Mouse (Mus musculus): ENCODE results near the gene Nom1. TPM values are rescaled to one million over a fixed set of nuclear protein-coding genes. Genes with fewer than 3 reads are reported as not detected.

Gene Nom1
- total and polyA plus RNA-seq, 3 experiments: 12.1 to 26.3 (median 26.2) TPM

GRCm38 (mm10) chr5:29469501-29469900 lies 35.0 kb downstream of the Nom1 start:
- Histone ChIP-seq H3K36me3 (replicated peaks) (no peaks in the 10 kb centered on the region), H3K4me3 (ENCODE audit: low read depth, low read length) (no peak overlapping the region), H3K27me3 (ENCODE audit: insufficient read depth, low read length) (peaks cover 66% of the 10 kb centered on the region), H3K9me3 (replicated peaks) (no peaks in the 10 kb centered on the region), H3K4me1 (ENCODE audit: insufficient read depth, low read depth, low read length) (peaks cover 12% of the 10 kb centered on the region)
- no peak for TF ChIP-seq POLR2AphosphoS5 (IDR thresholded peaks at IDR 0.05; ENCODE audit: insufficient replicate concordance, low read depth, low read length)
- TF ChIP-seq CTCF (IDR thresholded peaks at IDR 0.05; ENCODE audit: low read depth, low read length): no peak
- no peak for TF ChIP-seq GATA2 (IDR thresholded peaks at IDR 0.05; ENCODE audit: borderline replicate concordance, low read depth, low read length)
- no peak for TF ChIP-seq GATA1 (IDR thresholded peaks at IDR 0.05; ENCODE audit: borderline replicate concordance, low read length)
- no peak for TF ChIP-seq TAL1 (conservative IDR thresholded peaks at IDR 0.05; ENCODE audit: low read depth, low read length)
- no peak for ATAC-seq (ENCODE audit: extremely low read depth, insufficient number of reproducible peaks, low FRiP score, poor library complexity, severe bottlenecking)
- no peak for DNase-seq (ENCODE audit: low spot score)

GRCm38 (mm10) chr5:29470271-29470670 lies 35.8 kb downstream of the Nom1 start:
- no peak overlapping the region for H3K4me3 ChIP-seq (ENCODE audit: low read depth, low read length)
- no peaks in the 10 kb centered on the region for H3K9me3 ChIP-seq (replicated peaks)
- no peak for ATAC-seq (ENCODE audit: extremely low read depth, insufficient number of reproducible peaks, low FRiP score, poor library complexity, severe bottlenecking)
- no peak for DNase-seq (ENCODE audit: low spot score)
- H3K27me3 ChIP-seq (ENCODE audit: insufficient read depth, low read length): peaks cover 74% of the 10 kb centered on the region
- H3K4me1 ChIP-seq (ENCODE audit: insufficient read depth, low read depth, low read length): peaks cover 12% of the 10 kb centered on the region
- TF ChIP-seq GATA2 (IDR thresholded peaks at IDR 0.05; ENCODE audit: borderline replicate concordance, low read depth, low read length): no peak
- TF ChIP-seq CTCF (IDR thresholded peaks at IDR 0.05; ENCODE audit: low read depth, low read length): no peak
- no peaks in the 10 kb centered on the region for H3K36me3 ChIP-seq (replicated peaks)

- Histone ChIP-seq H3K4me3 (ENCODE audit: low read depth, low read length) (no peak overlapping the region), H3K36me3 (replicated peaks) (no peaks in the 10 kb centered on the region), H3K4me1 (ENCODE audit: insufficient read depth, low read depth, low read length) (peaks cover 12% of the 10 kb centered on the region), H3K27me3 (ENCODE audit: insufficient read depth, low read length) (peaks cover 76% of the 10 kb centered on the region), H3K9me3 (replicated peaks) (no peaks in the 10 kb centered on the region)
- ATAC-seq (ENCODE audit: extremely low read depth, insufficient number of reproducible peaks, low FRiP score, poor library complexity, severe bottlenecking) (no peak), DNase-seq (ENCODE audit: low spot score) (no peak)
- TF ChIP-seq GATA2 (IDR thresholded peaks at IDR 0.05; ENCODE audit: borderline replicate concordance, low read depth, low read length): no peak
- TF ChIP-seq CTCF (IDR thresholded peaks at IDR 0.05; ENCODE audit: low read depth, low read length): no peak
- TF ChIP-seq GATA1 (IDR thresholded peaks at IDR 0.05; ENCODE audit: borderline replicate concordance, low read length): no peak
- no peak for TF ChIP-seq POLR2AphosphoS5 (IDR thresholded peaks at IDR 0.05; ENCODE audit: insufficient replicate concordance, low read depth, low read length)
Observed at GRCm38 (mm10) chr5:29470851-29471394, 36.5 kb downstream of the Nom1 start.

- no peak for TF ChIP-seq GATA1 (IDR thresholded peaks at IDR 0.05; ENCODE audit: borderline replicate concordance, low read length)
- H3K27me3 ChIP-seq (ENCODE audit: insufficient read depth, low read length): peaks cover 79% of the 10 kb centered on the region
- DNase-seq (ENCODE audit: low spot score) (no peak), ATAC-seq (ENCODE audit: extremely low read depth, insufficient number of reproducible peaks, low FRiP score, poor library complexity, severe bottlenecking) (no peak)
- H3K36me3 ChIP-seq (replicated peaks): no peaks in the 10 kb centered on the region
- H3K4me3 ChIP-seq (ENCODE audit: low read depth, low read length): no peak overlapping the region
- no peaks in the 10 kb centered on the region for H3K9me3 ChIP-seq (replicated peaks)
- H3K4me1 ChIP-seq (ENCODE audit: insufficient read depth, low read depth, low read length): peaks cover 12% of the 10 kb centered on the region
Observed at GRCm38 (mm10) chr5:29471396-29471795, 36.9 kb downstream of the Nom1 start.

GRCm38 (mm10) chr5:29471855-29472665 lies 37.6 kb downstream of the Nom1 start:
- ATAC-seq (ENCODE audit: extremely low read depth, insufficient number of reproducible peaks, low FRiP score, poor library complexity, severe bottlenecking) (no peak), DNase-seq (ENCODE audit: low spot score) (no peak)
- Histone ChIP-seq H3K4me1 (ENCODE audit: insufficient read depth, low read depth, low read length) (peaks cover 12% of the 10 kb centered on the region), H3K36me3 (replicated peaks) (no peaks in the 10 kb centered on the region), H3K27me3 (ENCODE audit: insufficient read depth, low read length) (peaks cover 78% of the 10 kb centered on the region), H3K9me3 (replicated peaks) (no peaks in the 10 kb centered on the region), H3K4me3 (ENCODE audit: low read depth, low read length) (no peak overlapping the region)
- no peak for TF ChIP-seq POLR2AphosphoS5 (IDR thresholded peaks at IDR 0.05; ENCODE audit: insufficient replicate concordance, low read depth, low read length)
- no peak for TF ChIP-seq CTCF (IDR thresholded peaks at IDR 0.05; ENCODE audit: low read depth, low read length)
- TF ChIP-seq GATA1 (IDR thresholded peaks at IDR 0.05; ENCODE audit: borderline replicate concordance, low read length): no peak
- TF ChIP-seq TAL1 (conservative IDR thresholded peaks at IDR 0.05; ENCODE audit: low read depth, low read length): no peak
- no peak for TF ChIP-seq GATA2 (IDR thresholded peaks at IDR 0.05; ENCODE audit: borderline replicate concordance, low read depth, low read length)

GRCm38 (mm10) chr5:29473551-29474245 lies 39.2 kb downstream of the Nom1 start:
- no peak for DNase-seq (ENCODE audit: low spot score)

More at GRCm38 (mm10) chr5:29473551-29474245, 39.2 kb downstream of the Nom1 start:
- Histone ChIP-seq H3K36me3 (replicated peaks) (no peaks in the 10 kb centered on the region), H3K4me3 (ENCODE audit: low read depth, low read length) (no peak overlapping the region), H3K9me3 (replicated peaks) (no peaks in the 10 kb centered on the region), H3K27me3 (ENCODE audit: insufficient read depth, low read length) (peaks cover 82% of the 10 kb centered on the region), H3K4me1 (ENCODE audit: insufficient read depth, low read depth, low read length) (peaks cover 2% of the 10 kb centered on the region)
- no peak for ATAC-seq (ENCODE audit: extremely low read depth, insufficient number of reproducible peaks, low FRiP score, poor library complexity, severe bottlenecking)
- no peak for TF ChIP-seq GATA2 (IDR thresholded peaks at IDR 0.05; ENCODE audit: borderline replicate concordance, low read depth, low read length)
- no peak for TF ChIP-seq POLR2AphosphoS5 (IDR thresholded peaks at IDR 0.05; ENCODE audit: insufficient replicate concordance, low read depth, low read length)
- TF ChIP-seq TAL1 (conservative IDR thresholded peaks at IDR 0.05; ENCODE audit: low read depth, low read length): no peak
- TF ChIP-seq GATA1 (IDR thresholded peaks at IDR 0.05; ENCODE audit: borderline replicate concordance, low read length): no peak
- TF ChIP-seq CTCF (IDR thresholded peaks at IDR 0.05; ENCODE audit: low read depth, low read length): no peak
